Mouse (Mus musculus) myocyte (in vitro differentiated cells): ENCODE data around the gene Gm20716.

Source experiments
- E2F4 ChIP-seq: IDR thresholded peaks from one replicate; pipeline ENCODE4 v1.6.1; 2011; ENCODE audit warnings: mild to moderate bottlenecking, control low read depth, moderate library complexity; ENCODE audit not compliant: insufficient read depth
- MYOG ChIP-seq, 3 experiments: IDR thresholded peaks; one replicate each; pipeline ENCODE4 v1.6.1; 2011; ENCODE audit warnings: control low read depth in 2 of 3, low read depth in 2 of 3, mild to moderate bottlenecking in 2 of 3; ENCODE audit not compliant: insufficient read length in 2 of 3, control insufficient read depth in 1 of 3, insufficient read depth in 1 of 3
- POLR2A ChIP-seq: IDR thresholded peaks from one replicate; pipeline ENCODE4 v1.6.1; 2011; ENCODE audit warnings: low read depth, mild to moderate bottlenecking, control low read depth, moderate library complexity; ENCODE audit not compliant: insufficient read length
- SRF ChIP-seq: IDR thresholded peaks from one replicate; pipeline ENCODE4 v1.6.1; 2011; ENCODE audit warnings: low read depth; ENCODE audit not compliant: control insufficient read depth, insufficient read length
- USF1 ChIP-seq: IDR thresholded peaks from one replicate; pipeline ENCODE4 v1.6.1; 2011; ENCODE audit warnings: low read depth, mild to moderate bottlenecking, control low read depth, moderate library complexity

GRCm38 (mm10) chr2:168252639-168253292 lies 22.6 kb upstream of the Gm20716 start:
- TF ChIP-seq USF1 = no peak
- TF ChIP-seq POLR2A = no peak
- no peak for TF ChIP-seq MYOG (IDR thresholded peaks at IDR 0.05; ENCODE audit: control insufficient read depth in 1 of 3, insufficient read depth in 1 of 3, insufficient read length in 2 of 3, low read depth in 2 of 3)
- TF ChIP-seq SRF = no peak
- TF ChIP-seq E2F4 = no peak
